9 mouse cellular contexts compared by ENCODE assay signal in the genomic region with DNA sequence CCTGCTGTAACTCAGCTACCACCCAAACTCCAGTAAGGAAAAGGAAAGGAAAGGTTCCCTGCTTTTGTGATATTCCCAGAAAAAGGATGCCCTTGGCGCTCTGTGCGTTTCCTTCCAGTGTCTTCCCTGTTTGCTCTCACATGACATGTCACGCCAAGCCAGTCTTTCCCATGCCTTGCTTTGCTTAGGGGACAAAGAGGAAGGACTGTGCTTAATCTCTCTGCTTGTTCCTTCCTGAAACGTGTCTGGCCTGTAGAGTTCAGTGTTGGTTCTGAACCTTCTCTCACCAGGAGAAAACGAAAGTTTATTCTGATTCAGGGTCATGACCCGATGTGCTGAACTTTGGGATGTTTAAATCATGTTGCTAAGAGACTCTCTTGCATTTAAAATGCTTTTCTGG. TPM values are rescaled to one million over a fixed set of nuclear protein-coding genes. Genes with fewer than 3 reads are reported as not detected.
DNase-seq lines count a peak whose midpoint lies in the region; ATAC-seq and TF ChIP-seq lines count a peak whose summit lies in the region.
"Had no signal": no experiment of that assay in that cellular context is flagged by ENCODE, and none has a peak within 500 bp of the region (broad histone marks: within the 10 kb centered on the region; RNA-seq: fewer than 3 reads in every experiment).

No protein-coding gene starts in this region.

- no peak overlapping the region for H3K9ac ChIP-seq in lung, embryonic 15.5 days
- no peak overlapping the region for H3K9ac ChIP-seq in stomach, postnatal 0 days (ENCODE audit: low read length)

- ATAC-seq in lung, embryonic 15.5 days (ENCODE audit: borderline replicate concordance, extremely low read depth, low FRiP score, low TSS enrichment): no peak
- no peak for ATAC-seq in stomach, postnatal 0 days (ENCODE audit: low FRiP score, low TSS enrichment)
- ATAC-seq in frontal cortex, adult (ENCODE audit: low TSS enrichment): no peak

- H3K4me3 ChIP-seq in lung, embryonic 15.5 days: no peak overlapping the region
- no peak overlapping the region for H3K4me3 ChIP-seq in stomach, postnatal 0 days (ENCODE audit: low read depth, low read length)

- TF ChIP-seq CTCF in stomach, postnatal 0 days (IDR thresholded peaks at IDR 0.05; ENCODE audit: low read depth): no peak

- peak overlapping the region; percentile 48 for H3K27ac ChIP-seq in lung, embryonic 15.5 days
- H3K27ac ChIP-seq in stomach, postnatal 0 days (replicated peaks): no peak overlapping the region

- H3K36me3 ChIP-seq in lung, embryonic 15.5 days: no peaks in the 10 kb centered on the region
- H3K36me3 ChIP-seq in stomach, postnatal 0 days (ENCODE audit: control insufficient read depth, insufficient read depth, low read length): no peaks in the 10 kb centered on the region

- WGBS in lung, embryonic 15.5 days: 40% methylated on average over 6 of the region's 6 CpGs
- 51% methylated on average over 6 of the region's 6 CpGs for WGBS in stomach, postnatal 0 days

- H3K27me3 ChIP-seq in lung, embryonic 15.5 days: no peaks in the 10 kb centered on the region
- no peaks in the 10 kb centered on the region for H3K27me3 ChIP-seq in stomach, postnatal 0 days (ENCODE audit: control insufficient read depth, insufficient read depth, low read length)

- no peak for TF ChIP-seq EP300 in stomach, postnatal 0 days (optimal IDR thresholded peaks at IDR 0.05)

- H3K4me2 ChIP-seq in lung, embryonic 15.5 days: no peak overlapping the region
- H3K4me2 ChIP-seq in stomach, postnatal 0 days (replicated peaks; ENCODE audit: low read depth): no peak overlapping the region

- H3K4me1 ChIP-seq in lung, embryonic 15.5 days: peaks cover 14% of the 10 kb centered on the region
- H3K4me1 ChIP-seq in stomach, postnatal 0 days (replicated peaks; ENCODE audit: control insufficient read depth, insufficient read depth): no peaks in the 10 kb centered on the region

- DNase-seq in adrenal gland, adult 8-10 months: peak; percentile 54
- no peak for DNase-seq in adrenal gland, adult 18-20 months (ENCODE audit: low spot score in 2 of 2)
- peak; percentile 21 for DNase-seq in embryo, embryonic 10.5 days (ENCODE audit: low spot score)
- peak; percentile 21 for DNase-seq in heart, postnatal 4 days
- DNase-seq in retina, postnatal 1 day: no peak
- no peak for DNase-seq in stomach, postnatal 0 days (ENCODE audit: low spot score)
- DNase-seq: right cerebral cortex, postnatal 4 days had no signal

- H3K9me3 ChIP-seq in lung, embryonic 15.5 days: no peaks in the 10 kb centered on the region
- H3K9me3 ChIP-seq in stomach, postnatal 0 days (ENCODE audit: control insufficient read depth, low read length): no peaks in the 10 kb centered on the region

RNA-seq across cellular contexts. Expression of gene Acer2, which starts 28.2 kb away (rescaled TPM):
- total RNA-seq in adrenal gland, adult 8-10 months (2022): 10 to 100 TPM; 12.0 to 18.3 (median 16.9) TPM
- 10 to 100 TPM; 20.5 to 36.3 TPM for total RNA-seq in adrenal gland, adult 18-20 months (2021)
- total RNA-seq in heart, postnatal 4 days (2021): 10 to 100 TPM; 18.2 to 19.0 TPM
- 31.0 and 31.8 TPM in 2 replicates for polyA plus RNA-seq in lung, embryonic 15.5 days (2015; fragmentation: Nextera tagmentation; extraction: Ambion mirVana)
- 15.9 and 16.2 TPM in 2 replicates for polyA plus RNA-seq in stomach, postnatal 0 days (2015; fragmentation: Nextera tagmentation; extraction: Ambion mirVana)

RNA-seq across cellular contexts. Expression of gene Rps6, which starts 45.1 kb away (rescaled TPM):
- total RNA-seq in adrenal gland, adult 8-10 months (2022): 100 to 1,000 TPM; 758 to 849 (median 847) TPM
- total RNA-seq in adrenal gland, adult 18-20 months (2021): 100 to 1,000 TPM; 850 to 888 TPM
- total RNA-seq in heart, postnatal 4 days (2021): 100 to 1,000 TPM; 718 to 724 TPM
- polyA plus RNA-seq in lung, embryonic 15.5 days (2015; fragmentation: Nextera tagmentation; extraction: Ambion mirVana): 689 and 797 TPM in 2 replicates
- polyA plus RNA-seq in stomach, postnatal 0 days (2015; fragmentation: Nextera tagmentation; extraction: Ambion mirVana): 601 and 619 TPM in 2 replicates

Comparison
In these comparisons a context has a peak if more than half of its experiments do, and no peak if none do; other contexts are left out.
1. DNase-seq: peak in adrenal gland, adult 8-10 months (single experiment), embryo, embryonic 10.5 days (single experiment) and heart, postnatal 4 days (single experiment); none in adrenal gland, adult 18-20 months (0 of 2), retina, postnatal 1 day (single experiment) and stomach, postnatal 0 days (single experiment).